Mouse (Mus musculus) cerebellum, adult 18-20 months (tissue): ENCODE measurements around the gene Pbx2.

Source experiments
- DNase-seq, 2 experiments: peaks; one replicate each; pipeline ENCODE4 v3.0.0; 2021

Gene Pbx2

GRCm38 (mm10) chr17:34583397-34583796 lies 7.7 kb upstream of the Pbx2 start:
- peak in 1 of 2 experiments; percentile 14 for DNase-seq

- DNase-seq = no peak
Measured at GRCm38 (mm10) chr17:34583819-34584218, 7.2 kb upstream of the Pbx2 start.

GRCm38 (mm10) chr17:34585121-34585520 lies 5.9 kb upstream of the Pbx2 start:
- peak in 1 of 2 experiments; percentile 23 for DNase-seq

- DNase-seq = peak; percentile 36 to 37
Measured at GRCm38 (mm10) chr17:34585877-34586771, 4.9 kb upstream of the Pbx2 start.

- DNase-seq = peak; percentile 90 to 92
Measured at GRCm38 (mm10) chr17:34586796-34587422, 4.2 kb upstream of the Pbx2 start.

GRCm38 (mm10) chr17:34587423-34587811 lies 3.6 kb upstream of the Pbx2 start:
- DNase-seq = peak; percentile 96 to 100

GRCm38 (mm10) chr17:34587814-34588213 lies 3.3 kb upstream of the Pbx2 start:
- DNase-seq = no peak

GRCm38 (mm10) chr17:34588767-34589166 lies 2.3 kb upstream of the Pbx2 start:
- no peak for DNase-seq

- no peak for DNase-seq
Measured at GRCm38 (mm10) chr17:34589206-34589605, 1.9 kb upstream of the Pbx2 start.

GRCm38 (mm10) chr17:34589681-34590101 lies 1.4 kb upstream of the Pbx2 start, which contains the start of gene Gpsm3:
Gene Gpsm3, plus strand, starts transcription at chr17:34589806.
- peak in 1 of 2 experiments; percentile 24 for DNase-seq

- peak in 1 of 2 experiments; percentile 34 for DNase-seq
Measured at GRCm38 (mm10) chr17:34590154-34590987, 695 bp upstream of the Pbx2 start.

- DNase-seq = peak; percentile 89 to 91
Measured at GRCm38 (mm10) chr17:34591994-34592375, 919 bp downstream of the Pbx2 start.

- DNase-seq = peak; percentile 51 to 54
Measured at GRCm38 (mm10) chr17:34592581-34593549, 1.8 kb downstream of the Pbx2 start.

GRCm38 (mm10) chr17:34593752-34594525 lies 2.9 kb downstream of the Pbx2 start:
- DNase-seq = peak in 1 of 2 experiments; percentile 34

GRCm38 (mm10) chr17:34596098-34596497 lies 5.0 kb downstream of the Pbx2 start:
- DNase-seq = no peak

- peak in 1 of 2 experiments; percentile 6 for DNase-seq
Measured at GRCm38 (mm10) chr17:34597566-34598095, 6.6 kb downstream of the Pbx2 start, which contains the start of gene Ager. Gene Ager, plus strand, starts transcription at chr17:34597862.

- DNase-seq = peak in 1 of 2 experiments; percentile 20
Measured at GRCm38 (mm10) chr17:34599891-34600290, 8.8 kb downstream of the Pbx2 start.

- DNase-seq = no peak
Measured at GRCm38 (mm10) chr17:34601796-34602195, 10.7 kb downstream of the Pbx2 start.

- peak; percentile 97 to 100 for DNase-seq
Measured at GRCm38 (mm10) chr17:34603375-34604060, 12.5 kb downstream of the Pbx2 start, which contains the start of gene Rnf5. Gene Rnf5, minus strand, starts transcription at chr17:34603690.

GRCm38 (mm10) chr17:34604061-34604508 lies 13.0 kb downstream of the Pbx2 start, which contains the start of gene Agpat1:
Gene Agpat1, plus strand, starts transcription at chr17:34604262.
- peak; percentile 96 to 100 for DNase-seq
